Mouse (Mus musculus) large intestine, adult 2 months (tissue): ENCODE results near the gene Mettl27. TPM values are rescaled to one million over a fixed set of nuclear protein-coding genes. Genes with fewer than 3 reads are reported as not detected.
"Not testable (repeated sequence)": the region's sequence is repeated elsewhere in the genome, so short reads cannot be mapped to it uniquely, and the experiment has no call there.

Experiments
- DNase-seq: peaks from one replicate; pipeline ENCODE4 v3.0.0-alpha.2; 2012; ENCODE audit warnings: low read depth, low spot score
- WGBS: fragments of 180-500 bp; shearing (Covaris S2); methylation state at CpG from one replicate; pipeline ENCODE4 v1.1.7; 2018; 5-methylcytosine and 5-hydroxymethylcytosine counted together
- polyA plus RNA-seq: library from polyadenylated mRNA; depleted of rRNA; stranded (reverse); fragments of >200 nt; gene quantifications from 2 replicates; pipeline ENCODE4 v1.2.3, GENCODE M21; 2012

Gene Mettl27
- polyA plus RNA-seq, 1 experiment = 13.6 TPM

- WGBS = 44% methylated on average over 16 of the region's 16 CpGs
- no peak for DNase-seq
These were observed 13.9 kb upstream of the Mettl27 start for GRCm38 (mm10) chr5:134918071-134918832.

DNA sequence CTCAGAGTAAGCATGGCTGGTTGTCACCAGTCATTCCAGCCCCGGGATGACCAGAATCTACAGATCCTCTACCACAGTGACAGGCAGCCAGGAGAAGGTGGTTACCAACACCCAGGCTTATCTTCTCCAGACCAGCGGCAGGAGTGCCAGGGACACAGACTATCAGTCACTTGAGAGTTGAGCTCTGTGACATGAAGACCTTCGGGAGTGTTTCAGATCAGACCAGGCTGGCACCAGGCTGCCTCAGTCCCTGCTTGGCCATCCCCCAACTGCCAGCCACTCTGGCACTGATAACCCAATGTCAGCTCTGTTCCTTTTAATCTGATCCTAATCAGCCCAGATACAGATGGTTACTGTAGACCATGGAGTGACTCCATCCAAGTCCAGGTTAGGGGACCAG, 13.1 kb upstream of the Mettl27 start:
- 92% methylated on average over 3 of the region's 3 CpGs for WGBS

GRCm38 (mm10) chr5:134920106-134920687, 12.0 kb upstream of the Mettl27 start:
- WGBS = 67% methylated on average over 6 of the region's 6 CpGs

More for the DNA sequence above, 13.1 kb upstream of the Mettl27 start:
- DNase-seq = no peak

DNA sequence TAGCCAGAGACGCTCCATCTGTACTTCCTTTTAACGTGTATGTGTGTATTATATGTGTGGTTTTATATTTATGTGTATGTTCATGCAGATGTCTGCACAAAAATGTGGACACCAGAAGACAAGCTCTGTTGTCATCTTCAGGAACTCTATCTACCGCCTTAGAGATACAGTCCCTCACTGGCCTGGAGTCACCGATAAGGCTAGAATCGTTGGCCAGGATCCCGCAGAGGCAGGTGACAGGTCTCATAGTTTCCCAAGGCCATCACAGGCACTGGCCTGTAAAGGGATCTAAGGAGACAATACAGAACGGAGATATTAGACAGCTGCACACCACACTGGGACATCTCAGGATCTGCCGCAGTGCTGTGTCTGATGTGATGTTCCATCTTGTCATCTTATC, 11.1 kb upstream of the Mettl27 start:
- WGBS = 84% methylated on average over 8 of the region's 8 CpGs

More at GRCm38 (mm10) chr5:134920106-134920687, 12.0 kb upstream of the Mettl27 start:
- no peak for DNase-seq

DNA sequence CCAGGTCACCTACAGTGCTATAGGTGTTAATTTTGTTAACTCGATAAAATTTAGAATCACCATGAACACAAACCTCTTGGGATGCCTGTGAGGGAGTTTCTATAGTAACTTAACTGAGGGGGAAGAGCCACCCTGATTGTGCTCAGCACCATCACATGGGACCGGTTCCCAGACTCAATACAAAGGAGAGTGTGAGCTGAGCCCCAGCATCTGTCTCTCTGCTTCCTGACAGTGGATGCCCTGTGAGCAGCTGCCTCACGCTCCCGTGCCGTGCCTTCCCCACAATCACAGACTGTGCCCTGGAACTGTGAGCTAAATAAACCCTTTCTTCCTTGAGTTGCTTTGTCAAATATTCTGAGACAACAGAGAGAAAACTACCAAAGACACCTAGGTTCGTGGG, 9.0 kb upstream of the Mettl27 start:
- no peak for DNase-seq
- WGBS = 66% methylated on average over 6 of the region's 6 CpGs

More for the DNA sequence above, 11.1 kb upstream of the Mettl27 start:
- no peak for DNase-seq

- no peak for DNase-seq
- 51% methylated on average over 4 of the region's 4 CpGs for WGBS
These were observed 5.4 kb upstream of the Mettl27 start for GRCm38 (mm10) chr5:134926726-134927125.

- WGBS = 74% methylated on average over 2 of the region's 2 CpGs
- DNase-seq = no peak
These were observed 2.2 kb upstream of the Mettl27 start for GRCm38 (mm10) chr5:134929988-134930387.

GRCm38 (mm10) chr5:134932903-134933276, 722 bp downstream of the Mettl27 start:
- 38% methylated on average over 9 of the region's 9 CpGs for WGBS
- no peak for DNase-seq

GRCm38 (mm10) chr5:134933281-134933680, 1.1 kb downstream of the Mettl27 start:
- WGBS = 76% methylated on average over 8 of the region's 8 CpGs

GRCm38 (mm10) chr5:134933686-134934085, 1.5 kb downstream of the Mettl27 start:
- not testable (repeated sequence) for DNase-seq
- 90% methylated on average over 5 of the region's 5 CpGs for WGBS

More at GRCm38 (mm10) chr5:134933281-134933680, 1.1 kb downstream of the Mettl27 start:
- no peak for DNase-seq

GRCm38 (mm10) chr5:134934666-134935065, 2.5 kb downstream of the Mettl27 start:
- no peak for DNase-seq
- 79% methylated on average over 3 of the region's 3 CpGs for whole genome bisulfite sequencing

GRCm38 (mm10) chr5:134936051-134936450, 3.9 kb downstream of the Mettl27 start:
- no peak for DNase-seq
- WGBS = 76% methylated on average over 6 of the region's 6 CpGs

- no peak for DNase-seq
- 87% methylated on average over 6 of the region's 6 CpGs for WGBS
These were observed 4.5 kb downstream of the Mettl27 start for GRCm38 (mm10) chr5:134936626-134937185.

DNA sequence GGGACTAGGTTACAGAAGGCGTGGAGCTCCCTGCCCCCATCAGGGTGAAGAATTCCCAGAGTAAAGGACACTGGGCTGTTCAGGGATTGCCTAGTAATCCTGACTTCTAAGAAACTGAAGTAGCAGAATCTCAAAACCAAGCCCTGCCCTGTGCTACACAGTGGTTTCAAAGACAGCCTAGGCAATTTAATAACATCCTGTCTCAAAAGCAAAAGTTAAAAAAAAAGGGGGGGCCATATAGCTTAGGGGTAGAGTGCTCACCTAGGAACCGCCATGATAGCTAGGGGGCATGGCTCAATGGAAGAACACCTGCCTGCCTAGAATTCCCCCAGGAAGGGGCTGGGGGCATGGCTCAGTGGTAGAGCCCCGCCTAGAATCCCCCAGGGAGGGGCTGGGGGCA, 6.9 kb downstream of the Mettl27 start:
- 75% methylated on average over 3 of the region's 3 CpGs for WGBS
- no peak for DNase-seq

GRCm38 (mm10) chr5:134939554-134939953, 7.4 kb downstream of the Mettl27 start:
- DNase-seq = not testable (repeated sequence)

DNA sequence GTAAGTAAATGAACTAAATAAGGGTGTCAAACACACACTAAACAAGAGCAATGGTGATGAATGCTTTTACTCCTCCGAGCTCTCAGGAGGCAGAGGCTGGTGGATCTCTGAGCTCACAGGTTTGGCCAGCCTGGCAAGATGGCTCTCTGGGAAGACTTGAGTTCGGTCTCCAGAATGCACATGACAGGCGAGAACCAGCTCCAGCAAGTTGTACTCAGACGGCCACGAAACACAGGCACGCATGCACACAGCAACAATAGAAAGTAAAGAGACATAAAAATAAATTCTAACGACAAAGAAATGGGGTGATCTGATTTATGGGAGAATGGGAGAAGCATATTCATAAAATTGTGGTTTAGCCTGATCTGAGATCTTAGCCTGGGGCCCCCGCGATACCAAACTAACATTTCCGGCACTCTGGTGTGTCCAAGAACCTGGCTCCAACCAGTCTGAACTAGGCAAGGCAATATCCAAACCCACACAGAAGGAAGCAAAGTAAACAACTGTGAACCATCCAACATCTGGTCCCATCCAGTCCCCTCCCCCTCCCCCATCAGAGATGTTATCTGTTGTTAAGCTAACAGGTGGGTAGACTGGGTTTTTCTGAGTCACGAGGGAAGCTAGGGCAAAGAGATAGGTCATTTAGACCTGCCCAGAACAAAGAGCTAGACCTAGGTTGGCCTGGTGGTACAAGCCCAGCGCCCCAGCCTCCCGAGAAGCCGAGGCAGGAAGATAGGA, 9.5 kb downstream of the Mettl27 start:
- WGBS = 60% methylated on average over 14 of the region's 14 CpGs
- no peak for DNase-seq

More at GRCm38 (mm10) chr5:134939554-134939953, 7.4 kb downstream of the Mettl27 start:
- 81% methylated on average over 4 of the region's 7 CpGs for WGBS

- 59% methylated on average over 2 of the region's 2 CpGs for WGBS
- DNase-seq = no peak
These were observed 10.6 kb downstream of the Mettl27 start for GRCm38 (mm10) chr5:134942740-134943139.

- 51% methylated on average over 5 of the region's 5 CpGs for WGBS
- DNase-seq = no peak
These were observed 12.0 kb downstream of the Mettl27 start for GRCm38 (mm10) chr5:134944179-134944578.

DNA sequence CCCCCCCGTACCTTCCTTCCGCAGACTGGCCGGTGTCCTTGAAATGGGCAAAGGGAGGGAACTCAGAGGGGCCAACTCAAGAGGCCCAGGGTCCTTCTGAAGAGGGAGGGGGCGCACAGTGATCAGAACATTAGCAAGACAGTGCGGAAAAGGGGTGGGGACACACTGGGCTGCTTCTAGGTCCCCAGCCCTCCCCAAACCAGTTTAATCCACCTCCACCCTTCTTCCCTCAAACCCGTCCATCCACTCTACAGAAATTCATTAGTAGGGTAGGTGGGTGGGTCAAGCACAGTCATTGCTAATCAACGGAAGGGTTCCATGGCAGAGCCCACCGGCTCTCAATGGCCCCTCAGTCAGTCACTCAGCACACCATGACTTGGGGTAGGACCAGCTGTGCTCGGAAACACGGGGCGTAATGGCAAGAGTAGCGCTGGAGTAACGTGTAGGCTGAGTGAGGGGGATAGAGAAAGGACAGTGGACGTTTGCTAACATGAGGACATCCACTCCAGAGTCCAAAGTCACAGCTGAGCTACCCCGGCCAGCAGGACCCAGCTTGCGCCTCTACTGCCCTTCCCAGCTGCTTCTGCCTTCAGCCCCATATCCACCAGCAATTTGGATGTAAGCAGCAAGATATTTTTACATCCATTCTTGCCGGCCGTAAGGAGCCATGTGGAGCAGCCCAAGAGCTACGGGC, 13.2 kb downstream of the Mettl27 start:
- 33% methylated on average over 19 of the region's 19 CpGs for WGBS
- DNase-seq = no peak
